Mouse (Mus musculus): ENCODE results near the gene Bbox1. TPM values are rescaled to one million over a fixed set of nuclear protein-coding genes. Genes with fewer than 3 reads are reported as not detected.

Gene Bbox1
- polyA plus RNA-seq, 1 experiment: 1.3 TPM

DNA sequence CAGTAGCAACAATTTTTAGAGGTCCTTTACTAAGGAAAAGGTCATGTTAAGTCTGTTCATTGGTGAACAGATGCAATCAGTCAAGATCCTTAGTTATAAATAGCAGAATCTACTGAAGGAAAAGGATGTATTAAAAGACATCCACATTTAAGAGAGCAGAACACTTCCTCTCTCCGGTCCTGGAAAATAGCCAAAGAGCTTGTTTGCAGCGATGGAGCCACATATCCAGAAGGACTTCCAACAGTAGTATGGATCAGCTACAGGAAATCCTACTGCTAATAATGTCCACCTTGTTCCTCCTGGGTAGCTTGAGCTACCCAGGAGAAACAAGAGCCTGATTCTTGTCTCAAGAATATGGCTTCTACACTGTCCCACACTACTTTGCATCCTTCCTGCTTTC lies 91.6 kb downstream of the Bbox1 start:
- no peaks in the 10 kb centered on the region for H3K27me3 ChIP-seq (replicated peaks; ENCODE audit: control insufficient read depth, insufficient read depth, low read length)
- no peak overlapping the region for H3K4me3 ChIP-seq (ENCODE audit: insufficient read depth, low read depth, low read length)
- DNase-seq: no peak
- peaks cover 24% of the 10 kb centered on the region for H3K4me1 ChIP-seq (ENCODE audit: control insufficient read depth, insufficient read depth, low read length)
- TF ChIP-seq POLR2A (IDR thresholded peaks at IDR 0.05; ENCODE audit: low read depth, low read length) (no peak), CTCF (conservative IDR thresholded peaks at IDR 0.05; ENCODE audit: insufficient read depth, insufficient read length, low read depth, low read length) (no peak)
- H3K27ac ChIP-seq (ENCODE audit: insufficient read depth, low read depth, low read length): no peak overlapping the region
- WGBS: 62% methylated on average over 2 of the region's 2 CpGs
- H3K36me3 ChIP-seq (ENCODE audit: control insufficient read depth, insufficient read depth, low read length): no peaks in the 10 kb centered on the region

- no peak for TF ChIP-seq POLR2A (IDR thresholded peaks at IDR 0.05; ENCODE audit: low read depth, low read length)
- no peak for TF ChIP-seq CTCF (conservative IDR thresholded peaks at IDR 0.05; ENCODE audit: insufficient read depth, insufficient read length, low read depth, low read length)
- Histone ChIP-seq H3K4me1 (ENCODE audit: control insufficient read depth, insufficient read depth, low read length) (peaks cover 17% of the 10 kb centered on the region), H3K27me3 (replicated peaks; ENCODE audit: control insufficient read depth, insufficient read depth, low read length) (no peaks in the 10 kb centered on the region), H3K36me3 (ENCODE audit: control insufficient read depth, insufficient read depth, low read length) (no peaks in the 10 kb centered on the region), H3K27ac (ENCODE audit: insufficient read depth, low read depth, low read length) (peak overlapping the region; percentile 13; the same call in 1 of the 2 replicates), H3K4me3 (ENCODE audit: insufficient read depth, low read depth, low read length) (no peak overlapping the region)
- WGBS: 38% methylated on average over 1 of the region's 1 CpGs
- DNase-seq: peak; percentile 78
These were observed 93.9 kb downstream of the Bbox1 start for GRCm38 (mm10) chr2:110220492-110220891.

DNA sequence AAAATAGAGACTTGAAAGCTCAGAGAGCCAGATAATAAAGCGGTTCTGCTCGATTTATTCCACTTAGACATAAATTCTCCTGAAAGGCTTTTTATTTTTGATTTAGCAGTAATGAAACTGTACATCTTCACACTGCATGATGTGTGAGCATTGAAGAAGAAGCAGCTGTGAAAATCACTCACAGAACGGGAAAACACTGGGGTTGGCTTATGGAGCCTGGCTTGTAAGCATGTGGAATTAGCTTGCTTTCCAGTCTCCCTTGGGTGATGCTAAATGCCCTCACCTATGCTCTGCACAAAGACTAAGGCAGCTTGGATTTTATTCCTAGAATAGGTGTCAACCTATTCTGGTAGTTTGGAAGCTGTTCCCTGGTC lies 98.7 kb downstream of the Bbox1 start:
- H3K36me3 ChIP-seq (ENCODE audit: control insufficient read depth, insufficient read depth, low read length): no peaks in the 10 kb centered on the region
- peaks cover 27% of the 10 kb centered on the region for H3K4me1 ChIP-seq (ENCODE audit: control insufficient read depth, insufficient read depth, low read length)
- H3K27me3 ChIP-seq (replicated peaks; ENCODE audit: control insufficient read depth, insufficient read depth, low read length): no peaks in the 10 kb centered on the region
- WGBS: 25% methylated on average over 3 of the region's 3 CpGs
- TF ChIP-seq CTCF (conservative IDR thresholded peaks at IDR 0.05; ENCODE audit: insufficient read depth, insufficient read length, low read depth, low read length) (no peak), POLR2A (IDR thresholded peaks at IDR 0.05; ENCODE audit: low read depth, low read length) (no peak)
- no peak overlapping the region for H3K4me3 ChIP-seq (ENCODE audit: insufficient read depth, low read depth, low read length)
- no peak for DNase-seq
- H3K27ac ChIP-seq (ENCODE audit: insufficient read depth, low read depth, low read length): peak overlapping the region; percentile 100

GRCm38 (mm10) chr2:110214991-110215684 lies 99.2 kb downstream of the Bbox1 start:
- WGBS: 27% methylated on average over 9 of the region's 9 CpGs
- peaks cover 29% of the 10 kb centered on the region for H3K4me1 ChIP-seq (ENCODE audit: control insufficient read depth, insufficient read depth, low read length)
- DNase-seq: peak; percentile 93
- no peaks in the 10 kb centered on the region for H3K36me3 ChIP-seq (ENCODE audit: control insufficient read depth, insufficient read depth, low read length)
- no peaks in the 10 kb centered on the region for H3K27me3 ChIP-seq (replicated peaks; ENCODE audit: control insufficient read depth, insufficient read depth, low read length)
- peak overlapping the region; percentile 100 for H3K27ac ChIP-seq (ENCODE audit: insufficient read depth, low read depth, low read length)
- H3K4me3 ChIP-seq (ENCODE audit: insufficient read depth, low read depth, low read length): no peak overlapping the region
- TF ChIP-seq POLR2A (IDR thresholded peaks at IDR 0.05; ENCODE audit: low read depth, low read length) (no peak), CTCF (conservative IDR thresholded peaks at IDR 0.05; ENCODE audit: insufficient read depth, insufficient read length, low read depth, low read length) (no peak)

GRCm38 (mm10) chr2:110214278-110214677 lies 100.1 kb downstream of the Bbox1 start:
- H3K27me3 ChIP-seq (replicated peaks; ENCODE audit: control insufficient read depth, insufficient read depth, low read length): no peaks in the 10 kb centered on the region
- WGBS: 74% methylated on average over 4 of the region's 4 CpGs
- no peaks in the 10 kb centered on the region for H3K36me3 ChIP-seq (ENCODE audit: control insufficient read depth, insufficient read depth, low read length)
- no peak overlapping the region for H3K4me3 ChIP-seq (ENCODE audit: insufficient read depth, low read depth, low read length)
- peaks cover 29% of the 10 kb centered on the region for H3K4me1 ChIP-seq (ENCODE audit: control insufficient read depth, insufficient read depth, low read length)
- peak overlapping the region; percentile 76 for H3K27ac ChIP-seq (ENCODE audit: insufficient read depth, low read depth, low read length)
- DNase-seq: no peak
- TF ChIP-seq POLR2A (IDR thresholded peaks at IDR 0.05; ENCODE audit: low read depth, low read length): no peak
- TF ChIP-seq CTCF (conservative IDR thresholded peaks at IDR 0.05; ENCODE audit: insufficient read depth, insufficient read length, low read depth, low read length): no peak

Other genes starting within 250 kb of the Bbox1 start
- gene Fibin, start 48.6 kb upstream of the Bbox1 start, polyA plus RNA-seq (2012; rRNA removed): 1.6 and 2.2 TPM in 2 replicates